Mouse (Mus musculus) cerebellum, adult 2 months (tissue): ENCODE results near the gene Cd79b.

Experiments
- CTCF ChIP-seq: fragments of 200-500 bp; IDR thresholded peaks from 2 replicates; pipeline ENCODE4 v1.5.1; 2011; ENCODE audit warnings: low read depth, mild to moderate bottlenecking, control low read depth, low read length, moderate library complexity, borderline replicate concordance; ENCODE audit not compliant: insufficient read depth
- POLR2A ChIP-seq: fragments of 200-500 bp; IDR thresholded peaks from 2 replicates; pipeline ENCODE4 v1.6.1; 2011; ENCODE audit warnings: low read length, control low read depth, borderline replicate concordance; ENCODE audit not compliant: insufficient read depth

- no peak for TF ChIP-seq CTCF
- no peak for TF ChIP-seq POLR2A
These were observed 9.1 kb downstream of the Cd79b start for GRCm38 (mm10) chr11:106305348-106306064.
